In the genomic region with DNA sequence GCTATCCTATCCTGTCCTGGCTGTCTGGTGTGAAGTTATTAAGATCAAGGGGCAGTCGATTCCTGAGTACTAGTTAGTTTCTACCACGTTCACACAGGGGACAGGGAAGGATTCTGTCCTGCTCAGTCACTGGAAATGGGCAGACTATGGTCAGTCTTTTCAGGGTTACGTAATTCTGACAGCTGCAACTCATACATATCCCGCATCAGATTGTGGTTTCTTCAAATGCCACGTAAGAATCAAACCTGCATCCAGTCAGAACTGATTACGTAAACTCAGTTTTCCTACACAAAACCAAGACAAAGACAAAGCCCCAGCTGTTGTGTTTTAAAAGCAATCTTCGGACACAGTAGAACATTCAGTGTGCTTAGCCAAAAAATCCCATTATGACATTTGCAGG, we compare ENCODE assay signal across 17 mouse cellular contexts. TPM values are rescaled to one million over a fixed set of nuclear protein-coding genes. Genes with fewer than 3 reads are reported as not detected.
"Had no signal": no experiment of that assay in that cellular context is flagged by ENCODE, and none has a peak within 500 bp of the region (broad histone marks: within the 10 kb centered on the region; RNA-seq: fewer than 3 reads in every experiment).

No protein-coding gene starts in this region.

- H3K4me3 ChIP-seq: megakaryocyte, embryonic 14.5 days; midbrain, embryonic 13.5 days; midbrain, embryonic 15.5 days; neural tube, embryonic 12.5 days; stomach, embryonic 15.5 days had no signal

- H3K9ac ChIP-seq: lung, embryonic 14.5 days; midbrain, embryonic 13.5 days; midbrain, embryonic 15.5 days; neural tube, embryonic 12.5 days; stomach, embryonic 15.5 days had no signal

- H3K27ac ChIP-seq: macrophage; midbrain, embryonic 13.5 days; midbrain, embryonic 15.5 days; neural tube, embryonic 12.5 days; stomach, embryonic 15.5 days; stomach, postnatal 0 days had no signal

- DNase-seq: lung, embryonic 14.5 days; lung, postnatal 14 days; lung, postnatal 36 days; right cerebral cortex, postnatal 14 days; thymus, adult 2 months; thymus, postnatal 25 days; thymus, postnatal 4 days had no signal

- H3K4me2 ChIP-seq: lung, embryonic 14.5 days; midbrain, embryonic 11.5 days; midbrain, embryonic 13.5 days; midbrain, embryonic 15.5 days; neural tube, embryonic 12.5 days; stomach, embryonic 15.5 days had no signal

- ATAC-seq: midbrain, embryonic 13.5 days had no signal

- H3K27me3 ChIP-seq: megakaryocyte, embryonic 14.5 days; midbrain, embryonic 13.5 days; midbrain, embryonic 15.5 days; neural tube, embryonic 12.5 days; stomach, embryonic 15.5 days had no signal

- H3K9me3 ChIP-seq: megakaryocyte, embryonic 14.5 days; midbrain, embryonic 13.5 days; midbrain, embryonic 15.5 days; neural tube, embryonic 12.5 days; stomach, embryonic 15.5 days had no signal

- H3K4me1 ChIP-seq: midbrain, embryonic 13.5 days; midbrain, embryonic 15.5 days; neural tube, embryonic 12.5 days; stomach, embryonic 15.5 days had no signal

RNA-seq across cellular contexts. Expression of a gene that starts 11.2 kb away (rescaled TPM):
- polyA plus RNA-seq: macrophage had no signal

RNA-seq across cellular contexts. Expression of a gene that starts 19.9 kb away (rescaled TPM):
- total RNA-seq: monocyte, adult 5-6 weeks had no signal
- polyA plus RNA-seq: spleen, adult 2 months had no signal
